Mouse (Mus musculus): Measurements from ENCODE around the gene Trpm3.

DNA sequence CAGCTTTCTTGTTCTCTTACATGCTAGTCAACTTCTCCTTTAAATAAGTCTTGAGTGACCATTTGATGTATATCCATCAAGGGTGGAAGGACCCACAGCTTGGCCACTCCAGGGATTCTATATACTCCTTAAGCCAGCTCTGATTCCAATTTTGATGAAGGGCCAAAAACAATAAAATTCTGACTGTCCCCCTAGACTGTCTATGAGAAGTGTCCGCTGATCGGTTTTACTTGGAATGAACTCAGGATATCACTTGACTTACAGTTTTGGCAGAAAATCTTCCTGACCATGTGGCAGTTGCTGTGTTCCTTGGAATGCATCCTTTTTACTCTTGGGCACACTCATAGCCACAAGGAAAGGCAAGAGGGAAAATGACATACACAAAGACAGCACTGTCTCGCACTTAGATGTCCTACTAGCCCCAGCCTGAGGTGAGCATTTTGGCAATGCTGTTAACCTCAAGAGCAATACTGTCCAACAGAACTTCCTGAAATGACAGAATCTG is 636.4 kb downstream of the Trpm3 start:
- no peak for TF ChIP-seq POLR2A (IDR thresholded peaks at IDR 0.05; ENCODE audit: insufficient read depth, low read length)
- TF ChIP-seq CTCF (IDR thresholded peaks at IDR 0.05; ENCODE audit: low read depth, low read length): no peak
- no peak for TF ChIP-seq EP300 (IDR thresholded peaks at IDR 0.05; ENCODE audit: insufficient read depth, low read depth, low read length)
